Mouse (Mus musculus): ENCODE results near the gene Gm26602.

Gene Gm26602

GRCm38 (mm10) chr10:79916808-79917531 is 6.3 kb downstream of the Gm26602 start, which contains the start of gene Kiss1r:
Kiss1r (plus strand) TSS chr10:79916971.
- in situ Hi-C loops (cut with MboI, MseI), result loop anchor here (10.0 kb wide), 1 partner anchor 1342 kb away; the partner anchor contains the start of gene Ilvbl

- in situ Hi-C loops (cut with MboI, MseI), result loop anchor here (10.0 kb wide), 1 partner anchor 1343 kb away; the partner anchor contains the start of gene Ilvbl
These were observed 7.0 kb downstream of the Gm26602 start for GRCm38 (mm10) chr10:79917532-79918100.

- in situ Hi-C loops (cut with MboI, MseI), result loop anchor here (10.0 kb wide), 1 partner anchor 1344 kb away; the partner anchor contains the start of gene Ilvbl
These were observed 7.8 kb downstream of the Gm26602 start for GRCm38 (mm10) chr10:79918231-79919078.

GRCm38 (mm10) chr10:79919251-79919849 is 8.7 kb downstream of the Gm26602 start:
- in situ Hi-C loops (cut with MboI, MseI), result loop anchor here (10.0 kb wide), 1 partner anchor 1345 kb away; the partner anchor contains the start of gene Ilvbl

- in situ Hi-C loops (cut with MboI, MseI), result no loop called here
These were observed 9.6 kb downstream of the Gm26602 start for GRCm38 (mm10) chr10:79920056-79920890.

GRCm38 (mm10) chr10:79920958-79921535 is 10.4 kb downstream of the Gm26602 start, which contains the start of gene R3hdm4:
R3hdm4 (minus strand) TSS chr10:79921208.
- in situ Hi-C loops (cut with MboI, MseI), result no loop called here

GRCm38 (mm10) chr10:79921572-79921971 is 10.9 kb downstream of the Gm26602 start:
- in situ Hi-C loops (cut with MboI, MseI), result no loop called here

- in situ Hi-C loops (cut with MboI, MseI), result loop anchor here (5.0 kb wide), 1 partner anchor 92 kb away; the partner anchor contains the start of gene Arhgap45
These were observed 14.5 kb downstream of the Gm26602 start for GRCm38 (mm10) chr10:79924998-79925784.

GRCm38 (mm10) chr10:79925785-79926490 is 15.3 kb downstream of the Gm26602 start:
- in situ Hi-C loops (cut with MboI, MseI), result loop anchor here (5.0 kb wide), 1 partner anchor 91 kb away; the partner anchor contains the start of gene Arhgap45

GRCm38 (mm10) chr10:79926491-79927323 is 16.1 kb downstream of the Gm26602 start, which contains the start of gene Arid3a:
Arid3a (plus strand) TSS chr10:79927043.
- in situ Hi-C loops (cut with MboI, MseI), result loop anchor here (5.0 kb wide), 1 partner anchor 91 kb away; the partner anchor contains the start of gene Arhgap45

GRCm38 (mm10) chr10:79927324-79928029 is 16.8 kb downstream of the Gm26602 start:
- in situ Hi-C loops (cut with MboI, MseI), result loop anchor here (5.0 kb wide), 1 partner anchor 90 kb away; the partner anchor contains the start of gene Arhgap45

GRCm38 (mm10) chr10:79928030-79928694 is 17.5 kb downstream of the Gm26602 start:
- in situ Hi-C loops (cut with MboI, MseI), result loop anchor here (5.0 kb wide), 1 partner anchor 89 kb away; the partner anchor contains the start of gene Arhgap45

- in situ Hi-C loops (cut with MboI, MseI), result loop anchor here (5.0 kb wide), 1 partner anchor 88 kb away; the partner anchor contains the start of gene Arhgap45
These were observed 18.4 kb downstream of the Gm26602 start for GRCm38 (mm10) chr10:79928907-79929701.

- in situ Hi-C loops (cut with MboI, MseI), result loop anchor here (5.0 kb wide), 1 partner anchor 87 kb away; the partner anchor contains the start of gene Arhgap45
These were observed 19.5 kb downstream of the Gm26602 start for GRCm38 (mm10) chr10:79929967-79930825.
